ENCODE assay signal across 9 mouse cellular contexts in the genomic region with DNA sequence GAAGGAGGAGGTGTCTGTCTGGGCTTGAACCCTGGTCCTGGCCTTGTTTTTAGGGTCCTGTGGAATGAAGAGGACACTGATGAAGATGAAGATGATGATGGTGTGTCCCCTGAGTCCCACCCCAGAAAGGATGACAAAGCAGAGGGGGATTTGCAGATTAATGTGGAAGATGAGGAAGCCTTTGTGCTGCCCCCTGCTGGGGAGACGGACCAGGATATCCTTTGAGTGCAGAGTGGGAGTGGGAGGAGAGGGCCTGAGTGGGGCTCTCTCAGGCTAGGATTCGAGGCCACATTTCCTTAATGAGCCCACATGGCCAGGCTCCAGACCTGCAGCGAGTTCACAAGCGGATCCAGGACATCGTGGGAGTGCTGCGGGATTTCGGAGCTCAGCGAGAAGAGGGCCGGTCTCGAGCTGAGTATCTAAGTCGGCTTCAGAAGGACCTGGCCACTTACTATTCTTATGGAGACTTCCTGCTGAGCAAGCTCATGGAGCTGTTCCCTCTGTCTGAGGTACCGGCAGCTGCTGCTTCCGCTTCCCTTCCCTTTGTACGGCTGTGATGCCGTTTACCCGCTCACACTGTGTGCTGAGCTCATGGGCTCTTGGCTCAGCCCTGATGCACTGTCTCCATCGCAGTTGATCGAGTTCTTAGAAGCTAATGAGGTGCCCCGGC. TPM values are rescaled to one million over a fixed set of nuclear protein-coding genes. Genes with fewer than 3 reads are reported as not detected.
DNase-seq lines count a peak whose midpoint lies in the region; ATAC-seq and TF ChIP-seq lines count a peak whose summit lies in the region.
"Had no signal": no experiment of that assay in that cellular context is flagged by ENCODE, and none has a peak within 500 bp of the region (broad histone marks: within the 10 kb centered on the region; RNA-seq: fewer than 3 reads in every experiment).

No protein-coding gene starts in this region.

- ATAC-seq in heart, embryonic 11.5 days (replicated peaks; ENCODE audit: insufficient number of reproducible peaks, low FRiP score, low TSS enrichment), result no peak
- ATAC-seq in lung, postnatal 0 days, result no peak
- no peak for ATAC-seq in stomach, postnatal 0 days (ENCODE audit: low FRiP score, low TSS enrichment)
- ATAC-seq in megakaryocyte-erythroid progenitor cell, adult 5-6 weeks (replicated peaks; ENCODE audit: low FRiP score, low TSS enrichment, poor library complexity, severe bottlenecking), result no peak; the same call in 1 of the 2 replicates

- H3K36me3 ChIP-seq in heart, embryonic 11.5 days (ENCODE audit: control insufficient read depth, insufficient read depth, low read length), result peaks cover 73% of the 10 kb centered on the region
- H3K36me3 ChIP-seq in lung, postnatal 0 days (ENCODE audit: insufficient read depth, low read length), result peaks cover 20% of the 10 kb centered on the region
- H3K36me3 ChIP-seq in stomach, postnatal 0 days (ENCODE audit: control insufficient read depth, insufficient read depth, low read length), result peaks cover 37% of the 10 kb centered on the region

- H3K4me3 ChIP-seq in heart, embryonic 11.5 days (ENCODE audit: low read depth, low read length), result no peak overlapping the region
- H3K4me3 ChIP-seq in lung, postnatal 0 days (ENCODE audit: low read depth, low read length), result no peak overlapping the region
- no peak overlapping the region for H3K4me3 ChIP-seq in stomach, postnatal 0 days (ENCODE audit: low read depth, low read length)
- H3K4me3 ChIP-seq: neural tube, embryonic 13.5 days had no signal

- H3K9me3 ChIP-seq in heart, embryonic 11.5 days (replicated peaks; ENCODE audit: control insufficient read depth, low read length), result no peaks in the 10 kb centered on the region
- no peaks in the 10 kb centered on the region for H3K9me3 ChIP-seq in lung, postnatal 0 days (ENCODE audit: low read length)
- H3K9me3 ChIP-seq in stomach, postnatal 0 days (ENCODE audit: control insufficient read depth, low read length), result no peaks in the 10 kb centered on the region
- H3K9me3 ChIP-seq: neural tube, embryonic 13.5 days had no signal

- DNase-seq in heart, adult 11 months, result peak; percentile 92
- peak; percentile 42 for DNase-seq in lung, postnatal 0 days (ENCODE audit: low spot score)
- no peak for DNase-seq in lung, adult 18-20 months
- peak; percentile 72 for DNase-seq in NIH3T3 (ENCODE audit: low read depth)
- DNase-seq in induced T-regulatory cell, adult 2 months (ENCODE audit: low read depth), result peak; percentile 77
- peak; percentile 51 for DNase-seq in stomach, postnatal 0 days (ENCODE audit: low spot score)

- no peaks in the 10 kb centered on the region for H3K27me3 ChIP-seq in heart, embryonic 11.5 days (ENCODE audit: control insufficient read depth, insufficient read depth, low read length)
- no peaks in the 10 kb centered on the region for H3K27me3 ChIP-seq in lung, postnatal 0 days (replicated peaks; ENCODE audit: insufficient read depth, low read length)
- no peaks in the 10 kb centered on the region for H3K27me3 ChIP-seq in stomach, postnatal 0 days (ENCODE audit: control insufficient read depth, insufficient read depth, low read length)
- H3K27me3 ChIP-seq: neural tube, embryonic 13.5 days had no signal

- no peak overlapping the region for H3K4me2 ChIP-seq in heart, embryonic 11.5 days
- no peak overlapping the region for H3K4me2 ChIP-seq in lung, postnatal 0 days (replicated peaks; ENCODE audit: low read depth, low read length)
- H3K4me2 ChIP-seq in stomach, postnatal 0 days (replicated peaks; ENCODE audit: low read depth), result no peak overlapping the region
- H3K4me2 ChIP-seq: neural tube, embryonic 13.5 days had no signal

- TF ChIP-seq CTCF in lung, postnatal 0 days (IDR thresholded peaks at IDR 0.05), result peak; percentile 66
- peak; percentile 73 for TF ChIP-seq CTCF in stomach, postnatal 0 days (IDR thresholded peaks at IDR 0.05; ENCODE audit: low read depth)

- 92% methylated on average over 19 of the region's 19 CpGs for WGBS in heart, embryonic 11.5 days (ENCODE audit: insufficient replicate concordance)
- WGBS in lung, postnatal 0 days, result 90% methylated on average over 19 of the region's 19 CpGs
- WGBS in stomach, postnatal 0 days, result 92% methylated on average over 19 of the region's 19 CpGs

- no peak for TF ChIP-seq EP300 in lung, postnatal 0 days (IDR thresholded peaks at IDR 0.05)
- no peak for TF ChIP-seq EP300 in stomach, postnatal 0 days (optimal IDR thresholded peaks at IDR 0.05)

- no peak overlapping the region for H3K9ac ChIP-seq in heart, embryonic 11.5 days (ENCODE audit: low read depth, low read length)
- no peak overlapping the region for H3K9ac ChIP-seq in lung, postnatal 0 days (replicated peaks; ENCODE audit: low read depth)
- H3K9ac ChIP-seq in stomach, postnatal 0 days (ENCODE audit: low read length), result no peak overlapping the region
- H3K9ac ChIP-seq: neural tube, embryonic 13.5 days had no signal

- no peaks in the 10 kb centered on the region; the same call in 1 of the 2 replicates for H3K4me1 ChIP-seq in heart, embryonic 11.5 days (ENCODE audit: control insufficient read depth, insufficient read depth, low read length)
- H3K4me1 ChIP-seq in lung, postnatal 0 days (ENCODE audit: insufficient read depth, low read depth, low read length), result peaks cover 2% of the 10 kb centered on the region; the same call in 1 of the 2 replicates
- no peaks in the 10 kb centered on the region; the same call in 1 of the 2 replicates for H3K4me1 ChIP-seq in stomach, postnatal 0 days (replicated peaks; ENCODE audit: control insufficient read depth, insufficient read depth)

- no peak overlapping the region for H3K27ac ChIP-seq in heart, embryonic 11.5 days (ENCODE audit: low read depth, low read length)
- H3K27ac ChIP-seq in lung, postnatal 0 days (ENCODE audit: low read length), result no peak overlapping the region
- no peak overlapping the region for H3K27ac ChIP-seq in stomach, postnatal 0 days (replicated peaks)
- H3K27ac ChIP-seq: neural tube, embryonic 13.5 days had no signal

RNA-seq across cellular contexts. Expression of gene Nop2, which starts 5.4 kb away (rescaled TPM):
- polyA plus RNA-seq in heart, embryonic 11.5 days (2014; fragmentation: Nextera tagmentation; extraction: Ambion mirVana), result 50.7 and 52.9 TPM in 2 replicates
- 16.9 and 17.7 TPM in 2 replicates for polyA plus RNA-seq in lung, postnatal 0 days (2015; fragmentation: Nextera tagmentation; extraction: Ambion mirVana)
- 25.0 and 26.6 TPM in 2 replicates for polyA plus RNA-seq in stomach, postnatal 0 days (2015; fragmentation: Nextera tagmentation; extraction: Ambion mirVana)
- total RNA-seq in megakaryocyte-erythroid progenitor cell, adult 5-6 weeks (2014; fragmentation: Nextera tagmentation), result 92.2 and 114 TPM in 2 replicates
- total RNA-seq in megakaryocyte-erythroid progenitor cell, adult 5-6 weeks (2017), result 108 and 125 TPM in 2 replicates

RNA-seq across cellular contexts. Expression of gene Iffo1, which starts 7.9 kb away (rescaled TPM):
- 6.7 and 11.0 TPM in 2 replicates for polyA plus RNA-seq in heart, embryonic 11.5 days (2014; fragmentation: Nextera tagmentation; extraction: Ambion mirVana)
- polyA plus RNA-seq in lung, postnatal 0 days (2015; fragmentation: Nextera tagmentation; extraction: Ambion mirVana), result 7.1 and 8.3 TPM in 2 replicates
- 4.4 and 5.7 TPM in 2 replicates for polyA plus RNA-seq in stomach, postnatal 0 days (2015; fragmentation: Nextera tagmentation; extraction: Ambion mirVana)
- 18.3 and 22.7 TPM in 2 replicates for total RNA-seq in megakaryocyte-erythroid progenitor cell, adult 5-6 weeks (2014; fragmentation: Nextera tagmentation)
- total RNA-seq in megakaryocyte-erythroid progenitor cell, adult 5-6 weeks (2017), result 10.3 and 12.8 TPM in 2 replicates

RNA-seq across cellular contexts. Expression of gene Gapdh, which starts 29.1 kb away (rescaled TPM):
- 4,443 and 4,472 TPM in 2 replicates for polyA plus RNA-seq in heart, embryonic 11.5 days (2014; fragmentation: Nextera tagmentation; extraction: Ambion mirVana)
- 381 and 429 TPM in 2 replicates for polyA plus RNA-seq in lung, postnatal 0 days (2015; fragmentation: Nextera tagmentation; extraction: Ambion mirVana)
- 920 and 1,103 TPM in 2 replicates for polyA plus RNA-seq in stomach, postnatal 0 days (2015; fragmentation: Nextera tagmentation; extraction: Ambion mirVana)
- total RNA-seq in megakaryocyte-erythroid progenitor cell, adult 5-6 weeks (2014; fragmentation: Nextera tagmentation), result 900 and 1,346 TPM in 2 replicates
- 535 and 806 TPM in 2 replicates for total RNA-seq in megakaryocyte-erythroid progenitor cell, adult 5-6 weeks (2017)

RNA-seq across cellular contexts. Expression of gene Chd4, which starts 41.4 kb away (rescaled TPM):
- 64.4 and 67.8 TPM in 2 replicates for polyA plus RNA-seq in heart, embryonic 11.5 days (2014; fragmentation: Nextera tagmentation; extraction: Ambion mirVana)
- 53.5 and 59.8 TPM in 2 replicates for polyA plus RNA-seq in lung, postnatal 0 days (2015; fragmentation: Nextera tagmentation; extraction: Ambion mirVana)
- polyA plus RNA-seq in stomach, postnatal 0 days (2015; fragmentation: Nextera tagmentation; extraction: Ambion mirVana), result 28.1 and 36.6 TPM in 2 replicates
- 153 and 188 TPM in 2 replicates for total RNA-seq in megakaryocyte-erythroid progenitor cell, adult 5-6 weeks (2014; fragmentation: Nextera tagmentation)
- total RNA-seq in megakaryocyte-erythroid progenitor cell, adult 5-6 weeks (2017), result 438 and 492 TPM in 2 replicates

RNA-seq across cellular contexts. Expression of gene Ncapd2, which starts 54.4 kb away (rescaled TPM):
- polyA plus RNA-seq in heart, embryonic 11.5 days (2014; fragmentation: Nextera tagmentation; extraction: Ambion mirVana), result 82.3 and 84.0 TPM in 2 replicates
- 5.9 and 7.9 TPM in 2 replicates for polyA plus RNA-seq in lung, postnatal 0 days (2015; fragmentation: Nextera tagmentation; extraction: Ambion mirVana)
- 15.3 and 16.6 TPM in 2 replicates for polyA plus RNA-seq in stomach, postnatal 0 days (2015; fragmentation: Nextera tagmentation; extraction: Ambion mirVana)
- total RNA-seq in megakaryocyte-erythroid progenitor cell, adult 5-6 weeks (2014; fragmentation: Nextera tagmentation), result 285 and 384 TPM in 2 replicates
- 186 and 262 TPM in 2 replicates for total RNA-seq in megakaryocyte-erythroid progenitor cell, adult 5-6 weeks (2017)

Comparison
In these comparisons a context has a peak if more than half of its experiments do, and no peak if none do; other contexts are left out.
1. DNase-seq: peak in heart, adult 11 months (single experiment), lung, postnatal 0 days (single experiment), NIH3T3 (single experiment), induced T-regulatory cell, adult 2 months (single experiment) and stomach, postnatal 0 days (single experiment); none in lung, adult 18-20 months (0 of 2).